Mouse (Mus musculus) heart, adult 2 months (tissue): ENCODE results near the gene Brd3os.

Experiments
- CTCF ChIP-seq: fragments of 200-600 bp; IDR thresholded peaks from 2 replicates; pipeline ENCODE4 v1.8.1; 2022; ENCODE audit warnings: antibody characterized with exemption, mild to moderate bottlenecking, moderate library complexity
- POLR2A ChIP-seq: fragments of 200-500 bp; IDR thresholded peaks from 2 replicates; pipeline ENCODE4 v1.6.1; 2011; ENCODE audit warnings: mild to moderate bottlenecking, low read depth, low read length, control low read depth; ENCODE audit not compliant: insufficient read depth

DNA sequence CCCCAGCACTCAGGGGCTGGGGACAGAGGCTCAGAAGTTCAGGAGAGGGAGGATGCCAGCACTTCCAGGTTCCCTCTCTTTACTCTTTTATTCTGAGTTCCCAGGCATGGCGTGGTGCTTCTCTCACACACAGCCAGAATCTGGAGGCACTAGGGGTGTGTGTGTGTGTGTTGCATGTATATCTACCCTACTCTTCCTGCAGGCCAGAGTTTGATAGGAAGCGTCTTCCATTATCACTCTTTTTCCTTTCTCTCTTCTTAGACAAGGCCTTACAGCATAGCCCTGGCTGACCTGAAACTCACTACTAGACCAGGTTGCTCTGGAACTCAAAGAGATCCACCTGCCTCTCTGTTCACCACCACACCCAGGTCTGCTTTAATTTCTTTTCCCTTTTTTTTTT lies 48.8 kb downstream of the Brd3os start:
- TF ChIP-seq POLR2A (no peak), CTCF (no peak)
